Mouse (Mus musculus): ENCODE measurements around the gene 4930572O03Rik.
"Not testable (repeated sequence)": the region's sequence is repeated elsewhere in the genome, so short reads cannot be mapped to it uniquely, and the experiment has no call there.

Gene 4930572O03Rik

DNA sequence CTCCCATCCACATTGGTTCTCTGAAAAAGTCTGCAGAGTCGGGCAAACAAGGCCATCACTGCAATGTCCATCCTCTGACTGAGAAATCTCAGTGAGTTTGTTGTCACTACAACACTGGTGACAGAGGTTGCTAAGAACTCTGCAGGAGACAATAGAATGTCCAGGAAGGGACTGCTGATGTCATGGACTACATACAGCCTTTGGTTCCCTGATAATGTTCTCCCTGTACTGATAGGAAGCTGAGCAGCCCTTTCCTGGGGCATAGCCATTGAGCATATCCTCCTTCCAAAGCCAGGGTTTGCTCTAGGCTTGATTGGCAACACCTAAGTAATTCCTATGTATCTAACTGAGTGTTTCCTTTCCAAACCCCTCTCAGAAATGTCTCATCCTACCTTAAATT is at the start of gene 4930572O03Rik:
Gene 4930572O03Rik, minus strand, starts transcription at position 101 of the 400 bp plus-strand sequence.
- DNase-seq (ENCODE audit: low read depth, low spot score), result not testable (repeated sequence)

DNA sequence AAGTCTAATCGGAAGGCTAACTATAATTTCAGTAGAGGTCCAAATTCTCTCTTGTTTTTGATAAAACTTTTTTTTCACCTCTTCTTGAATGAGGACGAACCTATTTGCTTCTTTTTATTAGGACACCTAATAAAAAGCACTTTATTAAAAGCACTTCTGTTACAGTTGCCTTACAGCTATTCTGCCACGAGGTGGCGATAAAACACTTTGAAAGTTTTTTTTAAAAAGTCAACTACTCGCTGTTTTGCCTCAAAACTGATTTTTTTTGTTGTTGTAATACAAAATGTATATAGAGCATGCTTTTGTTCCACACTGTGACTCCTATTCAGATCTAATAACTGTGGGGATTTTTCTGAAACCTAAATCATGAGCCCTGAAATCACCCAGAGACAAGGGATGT is 46.0 kb upstream of the 4930572O03Rik start:
- peak; percentile 1 for DNase-seq (ENCODE audit: low read depth, low spot score)

DNA sequence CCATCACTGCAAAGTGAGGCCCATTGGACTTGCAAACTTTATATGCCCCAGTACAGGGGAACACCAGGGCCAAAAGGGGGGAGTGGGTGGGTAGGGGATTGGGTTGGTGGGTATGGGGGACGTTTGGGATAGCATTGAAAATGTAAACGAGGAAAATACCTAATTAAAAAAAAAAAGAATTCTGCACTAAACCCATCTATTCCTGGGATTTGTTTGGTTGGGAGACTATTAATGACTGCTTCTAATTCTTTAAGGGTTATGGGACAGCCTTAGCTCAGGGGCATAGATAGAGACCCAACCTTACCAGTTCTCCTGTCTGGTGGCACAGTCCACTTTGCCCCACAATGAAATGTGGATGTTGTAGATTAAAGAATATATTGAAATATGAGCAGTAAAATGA is 40.9 kb upstream of the 4930572O03Rik start:
- DNase-seq (ENCODE audit: low read depth, low spot score), result not testable (repeated sequence)

DNA sequence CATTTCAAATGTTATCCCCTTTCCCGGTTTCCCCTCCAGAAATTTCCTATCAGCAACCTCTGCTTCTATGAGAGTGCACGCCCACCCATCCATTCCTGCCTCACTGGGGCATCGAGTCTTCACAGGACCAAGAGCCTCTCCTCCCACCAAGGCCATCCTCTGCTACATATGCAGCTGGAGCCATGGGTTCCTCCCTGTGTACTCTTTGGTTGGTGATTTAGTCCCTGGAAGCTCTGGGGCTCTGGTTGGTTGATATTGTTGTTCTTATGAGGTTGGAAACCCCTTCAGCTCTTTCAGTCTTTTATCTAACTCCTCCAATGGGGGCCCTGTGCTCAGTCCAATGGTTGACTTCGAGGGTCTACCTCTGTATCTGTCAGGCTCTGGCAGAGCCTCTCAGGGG is 35.0 kb upstream of the 4930572O03Rik start:
- DNase-seq (ENCODE audit: low read depth, low spot score), result not testable (repeated sequence)

DNA sequence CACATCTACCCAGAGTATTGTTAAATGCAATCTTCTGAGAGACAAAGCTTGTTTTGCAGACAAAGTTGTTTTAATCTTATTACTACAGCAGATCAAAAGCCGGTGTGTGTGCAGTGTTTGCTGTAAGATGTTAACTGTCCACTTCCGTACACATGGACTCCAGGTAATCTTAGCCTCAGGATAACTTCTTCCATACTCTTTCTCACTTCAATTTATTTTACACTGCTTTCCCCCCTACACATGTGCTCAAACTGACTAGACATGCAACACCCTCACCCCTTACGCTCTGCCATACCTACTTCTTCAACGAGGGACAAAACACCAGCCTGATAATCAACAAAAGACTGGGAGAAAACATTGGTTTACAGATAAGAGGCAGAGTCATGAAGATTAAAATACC is 34.0 kb upstream of the 4930572O03Rik start:
- DNase-seq (ENCODE audit: low read depth, low spot score), result not testable (repeated sequence)

DNA sequence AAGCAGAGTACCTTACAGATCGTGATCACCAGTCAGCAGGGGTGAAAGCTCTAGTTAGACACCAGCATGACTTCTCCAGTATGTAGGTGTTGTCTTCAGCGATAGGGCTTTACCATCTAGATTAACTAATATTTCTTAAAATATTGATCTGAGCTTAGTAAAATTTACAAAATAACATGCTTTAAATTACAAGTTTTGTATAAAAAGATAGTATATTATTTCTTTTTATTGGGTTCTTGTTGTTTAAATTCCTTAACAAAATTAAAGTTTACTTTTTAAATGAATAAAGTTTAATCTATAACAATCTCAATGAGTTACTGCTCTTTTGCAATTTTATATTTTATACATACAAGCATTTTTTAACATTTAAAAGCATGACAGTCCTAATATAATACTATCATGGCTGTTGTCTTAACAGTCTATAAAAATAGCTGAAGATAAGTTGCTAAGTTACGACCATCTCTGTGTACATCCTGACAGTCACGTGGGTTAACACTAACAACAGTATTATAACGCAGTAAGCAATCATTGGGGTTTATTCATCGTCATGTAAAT is 32.9 kb upstream of the 4930572O03Rik start:
- not testable (repeated sequence) for DNase-seq (ENCODE audit: low read depth, low spot score)

DNA sequence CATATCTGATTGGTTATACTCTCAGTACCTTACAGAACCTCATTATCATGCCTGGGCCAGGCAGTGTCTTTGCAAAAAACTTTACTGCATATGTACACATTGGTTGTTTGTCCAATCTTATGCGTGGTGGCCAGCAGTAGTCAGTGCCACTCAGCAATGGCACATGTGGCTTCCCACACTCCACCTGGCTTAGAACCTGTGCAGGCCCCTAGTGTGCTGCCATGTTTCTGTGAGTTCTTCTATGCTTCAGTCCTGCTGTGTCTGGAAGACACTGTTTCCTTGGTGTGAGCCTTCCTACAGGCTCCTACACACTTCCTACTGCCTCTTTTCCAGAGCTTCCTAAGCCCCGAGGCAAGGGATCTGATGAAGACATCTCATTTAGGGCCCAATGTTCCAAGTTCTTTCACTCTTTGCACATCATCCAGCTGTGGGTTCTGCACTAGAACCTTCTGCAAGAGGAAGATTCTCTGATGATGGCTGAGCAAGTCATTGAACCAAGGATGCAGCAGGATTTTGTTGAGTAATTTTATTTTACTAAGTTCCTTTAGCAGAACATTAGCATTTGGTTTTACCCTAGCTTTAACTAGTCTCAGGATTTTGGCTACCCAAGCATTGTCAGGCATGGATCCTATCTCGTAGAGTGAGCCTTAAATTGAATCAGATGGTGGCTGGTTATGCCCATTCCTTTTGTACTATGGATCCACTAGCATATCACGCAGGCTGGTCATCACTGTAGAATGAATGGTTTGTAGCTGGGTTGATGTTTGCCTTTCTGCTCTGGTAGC is 32.2 kb upstream of the 4930572O03Rik start:
- DNase-seq (ENCODE audit: low read depth, low spot score), result not testable (repeated sequence)

DNA sequence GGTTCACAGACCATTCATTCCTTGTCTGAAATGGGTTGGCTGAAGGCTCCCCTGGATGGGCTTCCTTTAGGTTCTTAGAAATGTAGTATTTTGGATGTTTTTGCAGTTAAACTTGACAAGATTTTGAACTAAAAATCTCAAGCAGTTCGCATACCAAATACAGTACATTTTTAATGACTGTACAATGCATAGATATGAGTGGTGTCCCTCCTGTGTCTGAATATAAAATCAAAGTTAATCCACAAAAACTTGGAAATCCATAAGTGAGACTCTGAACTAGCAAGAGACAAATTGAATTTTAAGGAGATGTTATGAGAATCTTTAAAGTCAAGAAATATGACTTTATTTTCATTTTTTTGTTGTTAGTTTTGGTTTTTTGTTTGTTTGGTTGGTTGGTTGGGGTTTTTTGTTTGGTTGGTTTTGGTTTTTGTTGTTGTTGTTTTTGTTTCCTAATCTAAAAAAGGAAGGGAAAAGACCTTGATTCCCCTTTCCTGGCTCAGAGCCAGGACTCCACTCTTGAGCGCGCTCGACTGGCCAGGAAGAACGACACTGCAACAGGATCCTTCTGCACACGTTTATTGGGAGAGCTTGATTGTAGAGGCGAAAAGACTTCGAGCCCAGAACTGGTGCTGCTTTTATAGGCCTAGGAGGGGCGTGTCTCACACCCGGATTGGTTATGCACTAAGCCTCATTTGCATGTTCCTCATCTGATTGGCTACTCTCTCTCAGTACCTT is 24.6 kb upstream of the 4930572O03Rik start:
- not testable (repeated sequence) for DNase-seq (ENCODE audit: low read depth, low spot score)

DNA sequence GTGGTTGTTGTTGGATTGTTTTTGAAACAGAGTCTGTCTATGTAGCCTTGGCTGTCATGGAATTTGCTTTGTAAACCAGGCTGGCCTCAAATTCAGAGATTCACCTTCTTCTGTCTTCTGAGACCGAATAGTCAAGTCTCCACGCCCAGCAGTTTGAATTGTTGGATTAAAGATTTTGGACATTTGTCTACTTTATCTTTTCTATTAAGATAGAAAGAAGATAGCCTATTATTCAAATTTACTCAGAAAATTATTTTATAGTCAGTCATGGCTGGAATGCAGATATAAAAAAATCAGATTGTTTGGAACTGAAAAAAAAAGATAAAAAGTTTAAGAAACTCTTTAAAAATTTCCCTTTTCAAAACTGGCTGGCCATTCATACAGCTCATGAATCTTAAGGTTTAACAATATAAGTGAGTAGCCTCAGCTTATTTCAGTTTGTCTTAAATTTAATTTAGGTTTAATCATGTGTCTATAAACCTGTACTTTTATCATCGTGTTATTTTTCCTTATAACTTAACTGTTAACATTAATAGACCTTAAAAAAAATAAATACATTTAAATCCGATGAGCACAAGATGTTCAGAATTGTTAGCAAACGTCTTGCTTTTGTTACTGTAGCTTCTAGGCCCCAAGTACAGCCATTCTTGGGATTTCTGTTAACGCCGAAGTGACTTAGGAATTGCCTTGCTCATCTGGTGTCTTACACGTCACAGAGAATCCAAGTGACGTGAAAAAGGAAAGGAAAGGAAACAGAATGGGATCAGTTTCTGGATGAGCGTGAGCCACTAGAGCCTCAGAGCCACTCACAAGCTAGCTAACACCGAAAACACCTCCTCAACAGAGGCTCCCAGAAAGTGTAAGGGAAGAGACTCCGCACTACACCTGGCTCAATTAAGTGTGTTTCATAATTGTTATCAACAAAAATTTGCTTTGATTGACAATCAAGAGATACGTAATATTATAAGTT is 23.4 kb upstream of the 4930572O03Rik start:
- not testable (repeated sequence) for DNase-seq (ENCODE audit: low read depth, low spot score)

DNA sequence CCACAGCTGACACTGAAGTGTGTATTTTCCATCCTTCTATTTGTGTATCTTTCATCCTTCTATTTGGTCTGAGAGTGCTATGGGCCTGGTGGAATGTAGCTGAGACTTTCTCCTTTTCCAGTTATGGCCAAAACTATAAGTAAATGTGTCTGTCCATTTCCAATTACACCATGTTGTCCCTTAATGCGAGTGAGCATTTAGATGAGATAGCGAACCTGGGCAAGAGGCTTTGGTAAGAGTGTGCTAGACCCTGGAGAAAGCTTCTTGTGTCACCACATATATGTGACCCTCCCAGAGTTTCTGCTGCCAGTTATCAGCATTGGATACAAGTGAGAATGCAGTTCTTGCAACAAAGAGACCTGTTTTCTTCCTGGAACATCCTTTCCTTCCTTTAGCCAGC is 22.0 kb upstream of the 4930572O03Rik start:
- DNase-seq (ENCODE audit: low read depth, low spot score), result not testable (repeated sequence)

DNA sequence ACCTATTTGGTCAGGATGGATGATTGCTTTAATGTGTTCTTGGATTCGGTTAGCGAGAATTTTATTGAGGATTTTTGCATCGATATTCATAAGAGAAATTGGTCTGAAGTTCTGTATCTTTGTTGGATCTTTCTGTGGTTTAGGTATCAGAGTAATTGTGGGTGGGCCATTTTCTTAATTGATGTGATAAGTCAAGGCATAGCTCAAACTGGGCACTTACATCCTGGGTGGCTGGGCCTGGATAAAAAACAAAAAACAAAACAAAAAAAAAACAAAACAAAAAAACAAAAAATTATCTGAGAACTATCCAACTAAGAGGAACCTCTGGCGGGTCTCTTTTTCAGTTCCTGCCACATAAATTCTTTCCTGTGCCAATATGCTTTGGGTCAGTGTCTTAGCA is 20.9 kb upstream of the 4930572O03Rik start:
- not testable (repeated sequence) for DNase-seq (ENCODE audit: low read depth, low spot score)

DNA sequence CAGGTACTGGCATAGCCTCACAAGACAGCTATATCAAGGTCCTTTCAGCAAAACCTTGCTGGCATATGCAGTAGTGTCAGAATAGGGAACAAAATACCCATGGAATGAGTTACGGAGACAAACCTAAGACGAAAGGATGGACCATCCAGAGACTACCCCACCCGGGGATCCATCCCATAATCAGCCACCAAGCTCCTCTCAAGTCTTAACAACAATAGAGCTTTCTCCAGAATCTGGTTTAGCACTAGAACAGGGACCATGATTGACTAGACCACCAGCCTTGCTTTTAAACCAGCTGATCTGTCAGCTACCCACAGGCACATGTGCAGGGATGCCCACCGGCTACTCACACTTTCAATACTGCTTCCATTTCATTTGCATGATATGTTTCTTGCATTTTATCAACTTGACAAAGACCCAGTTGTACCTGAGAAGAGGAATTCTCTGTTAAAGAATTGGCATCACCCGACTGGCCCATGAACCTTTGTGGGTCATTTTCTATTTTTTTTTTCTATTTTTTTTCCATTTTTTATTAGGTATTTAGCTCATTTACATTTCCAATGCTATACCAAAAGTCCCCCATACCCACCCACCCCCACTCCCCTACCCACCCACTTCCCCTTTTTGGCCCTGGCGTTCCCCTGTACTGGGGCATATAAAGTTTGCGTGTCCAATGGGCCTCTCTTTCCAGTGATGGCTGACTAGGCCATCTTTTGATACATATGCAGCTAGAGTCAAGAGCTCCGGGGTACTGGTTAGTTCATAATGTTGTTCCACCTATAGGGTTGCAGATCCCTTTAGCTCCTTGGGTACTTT is 17.8 kb upstream of the 4930572O03Rik start:
- DNase-seq (ENCODE audit: low read depth, low spot score), result not testable (repeated sequence)

DNA sequence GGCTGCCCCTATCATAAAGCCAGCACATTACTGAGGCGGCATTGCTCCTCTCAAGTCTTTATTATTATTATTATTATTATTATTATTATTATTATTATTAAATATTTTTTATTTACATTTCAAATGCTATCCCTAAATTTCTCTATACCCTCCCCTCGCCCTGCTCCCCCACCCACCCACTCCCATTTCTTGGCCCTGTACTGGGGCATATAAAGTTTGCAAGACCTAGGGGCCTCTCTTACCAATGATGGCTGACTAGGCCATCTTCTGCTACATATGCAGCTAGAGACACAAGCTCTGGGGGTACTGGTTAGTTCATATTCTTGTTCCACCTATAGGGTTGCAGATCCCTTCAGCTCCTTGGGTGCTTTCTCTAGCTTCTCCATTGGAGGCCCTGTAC is 17.1 kb upstream of the 4930572O03Rik start:
- not testable (repeated sequence) for DNase-seq (ENCODE audit: low read depth, low spot score)

DNA sequence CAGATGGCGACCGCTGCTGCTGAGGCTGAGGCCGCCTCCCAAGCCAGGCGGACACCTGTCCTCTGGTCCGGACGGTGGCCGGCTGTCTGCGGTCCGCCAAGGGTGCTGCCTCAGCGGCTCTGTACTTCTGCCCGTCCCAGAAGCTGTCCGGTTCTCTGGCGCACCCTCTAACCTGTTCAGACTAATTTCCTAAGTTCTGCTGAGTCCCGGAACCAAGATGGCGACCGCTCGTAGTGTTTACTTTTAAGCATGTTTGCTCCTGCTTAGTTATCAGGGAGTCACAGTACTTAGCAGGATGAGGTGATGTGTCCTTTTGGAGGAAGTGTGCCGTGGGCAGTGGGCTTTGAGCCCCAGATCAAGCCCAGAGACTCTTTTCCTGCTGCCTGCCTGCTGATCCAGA is 13.9 kb upstream of the 4930572O03Rik start:
- DNase-seq (ENCODE audit: low read depth, low spot score), result not testable (repeated sequence)

DNA sequence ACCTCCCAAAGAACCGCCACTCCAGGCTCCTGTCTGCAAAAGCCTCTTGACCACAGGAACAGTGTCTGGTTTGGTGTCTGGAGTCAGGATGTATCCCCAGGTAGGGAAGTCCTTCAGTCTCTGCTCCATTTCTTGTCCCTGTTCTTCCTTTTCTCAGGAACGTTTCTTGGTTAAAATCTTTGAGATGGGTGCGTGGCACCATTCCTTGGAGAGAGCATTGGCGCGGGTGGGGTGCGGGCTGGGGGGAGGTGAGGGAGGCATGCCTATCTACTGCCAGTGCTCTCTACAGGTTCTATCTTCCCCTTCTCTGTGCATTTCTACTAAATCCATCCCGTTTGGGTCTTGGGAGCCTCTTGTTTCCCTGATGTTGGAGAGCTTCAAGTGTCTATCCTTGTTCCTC is 7.0 kb upstream of the 4930572O03Rik start:
- not testable (repeated sequence) for DNase-seq (ENCODE audit: low read depth, low spot score)

DNA sequence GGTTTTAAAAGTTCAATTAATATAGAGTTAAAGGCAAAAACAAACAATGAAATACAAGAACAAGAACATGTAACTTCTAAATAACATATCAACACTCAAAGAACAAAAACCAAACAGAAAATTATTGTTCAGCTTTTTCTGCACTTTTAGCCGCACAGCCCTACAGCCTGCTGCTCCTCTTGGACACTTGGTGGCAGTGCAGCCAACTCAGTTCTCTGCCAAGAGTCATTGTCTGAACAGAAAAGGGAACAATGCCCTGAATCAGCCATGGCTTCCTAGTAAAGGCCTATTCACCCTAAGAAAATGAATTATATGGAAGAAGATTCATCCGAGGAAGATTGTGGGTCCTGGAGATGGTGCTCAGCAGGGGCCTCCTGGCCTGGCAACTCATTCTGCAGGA is 4.5 kb downstream of the 4930572O03Rik start:
- not testable (repeated sequence) for DNase-seq (ENCODE audit: low read depth, low spot score)

DNA sequence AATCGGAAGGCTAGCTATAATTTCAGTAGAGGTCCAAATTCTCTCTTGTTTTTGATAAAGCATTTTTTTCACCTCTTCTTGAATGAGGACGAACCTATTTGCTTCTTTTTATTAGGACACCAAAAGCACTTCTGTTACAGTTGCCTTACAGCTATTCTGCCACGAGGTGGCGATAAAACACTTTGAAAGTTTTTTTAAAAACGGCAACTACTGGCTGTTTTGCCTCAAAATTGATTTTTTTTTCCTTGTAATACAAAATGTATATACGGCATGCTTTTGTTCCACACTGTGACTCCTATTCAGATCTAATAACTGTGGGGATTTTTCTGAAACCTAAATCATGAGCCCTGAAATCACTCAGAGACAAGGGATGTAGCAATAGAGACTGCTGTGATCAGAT is 11.2 kb downstream of the 4930572O03Rik start:
- DNase-seq (ENCODE audit: low read depth, low spot score), result not testable (repeated sequence)

DNA sequence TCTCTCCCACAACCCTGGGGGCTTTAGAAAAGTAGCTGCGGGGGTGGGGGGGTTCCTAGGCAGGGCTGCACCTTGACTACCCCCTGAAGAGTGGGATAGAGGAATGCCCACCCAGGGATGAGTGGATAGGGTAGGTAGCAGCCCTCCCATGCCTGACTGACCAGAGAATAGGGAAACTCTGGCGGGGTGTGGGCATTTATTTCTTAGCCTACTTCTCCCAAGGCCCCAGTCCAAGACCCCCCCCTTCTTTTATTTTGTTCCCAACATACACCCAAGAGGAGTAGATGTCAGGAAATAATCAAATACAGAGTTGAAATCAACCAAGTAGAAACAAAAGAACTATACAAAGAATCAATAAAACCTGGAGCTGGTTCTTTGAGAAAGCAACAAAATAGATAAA is 19.2 kb downstream of the 4930572O03Rik start:
- DNase-seq (ENCODE audit: low read depth, low spot score), result not testable (repeated sequence)

DNA sequence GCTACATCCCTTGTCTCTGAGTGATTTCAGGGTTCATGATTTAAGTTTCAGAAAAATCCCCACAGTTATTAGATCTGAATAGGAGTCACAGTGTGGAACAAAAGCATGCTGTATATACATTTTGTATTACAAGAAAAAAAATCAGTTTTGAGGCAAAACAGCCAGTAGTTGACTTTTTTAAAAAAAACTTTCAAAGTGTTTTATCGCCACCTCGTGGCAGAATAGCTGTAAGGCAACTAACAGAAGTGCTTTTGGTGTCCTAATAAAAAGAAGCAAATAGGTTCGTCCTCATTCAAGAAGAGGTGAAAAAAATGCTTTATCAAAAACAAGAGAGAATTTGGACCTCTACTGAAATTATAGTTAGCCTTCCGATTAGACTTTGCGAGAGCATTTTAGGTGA is 26.8 kb downstream of the 4930572O03Rik start:
- not testable (repeated sequence) for DNase-seq (ENCODE audit: low read depth, low spot score)

DNA sequence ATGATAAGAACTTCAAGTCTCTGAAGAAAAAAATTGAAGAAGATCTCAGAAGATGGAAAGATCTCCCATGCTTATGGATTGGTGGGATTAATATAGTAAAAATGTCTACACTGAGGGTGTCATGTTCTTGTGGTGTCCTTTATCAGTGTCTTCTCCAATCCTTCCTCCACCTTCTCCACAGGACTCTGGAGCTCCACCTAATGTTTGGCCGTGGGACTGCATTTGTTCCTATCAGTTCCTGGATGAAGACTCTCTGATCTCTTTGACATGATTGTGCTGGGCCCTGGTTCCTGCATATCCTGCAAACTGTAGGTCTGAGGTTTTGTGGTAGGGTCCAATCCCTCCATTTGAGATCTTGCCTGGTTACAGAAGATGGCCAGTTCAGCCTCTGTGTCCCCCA is 28.7 kb downstream of the 4930572O03Rik start:
- DNase-seq (ENCODE audit: low read depth, low spot score), result not testable (repeated sequence)

Measured in retina, postnatal 7 days (tissue).